Mouse (Mus musculus) mesoderm, embryonic 11.5 days (tissue): Measurements from ENCODE around the gene Morn4.

Source experiments
- DNase-seq: peaks from one replicate; pipeline ENCODE4 v3.0.0-alpha.2; 2012; ENCODE audit warnings: low read depth, low spot score

Gene Morn4

DNA sequence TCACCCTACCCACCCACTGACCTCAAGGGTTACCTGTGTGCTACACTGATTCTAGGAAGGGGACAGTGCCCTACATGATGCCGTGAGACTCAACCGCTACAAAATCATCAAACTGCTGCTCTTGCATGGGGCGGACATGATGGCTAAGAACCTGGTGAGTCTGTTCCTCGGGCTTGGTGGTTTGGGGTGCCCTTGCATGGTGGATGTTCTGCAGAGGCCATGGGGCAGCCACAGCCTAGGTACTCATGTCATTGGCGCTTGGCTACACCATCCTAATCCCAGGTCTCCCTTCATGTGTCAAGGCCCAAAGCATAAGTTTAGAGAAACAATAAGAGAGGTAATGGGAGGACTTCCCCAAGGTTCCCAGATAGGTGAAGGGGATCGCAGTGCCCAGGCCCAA, 42.2 kb downstream of the Morn4 start:
- no peak for DNase-seq

DNA sequence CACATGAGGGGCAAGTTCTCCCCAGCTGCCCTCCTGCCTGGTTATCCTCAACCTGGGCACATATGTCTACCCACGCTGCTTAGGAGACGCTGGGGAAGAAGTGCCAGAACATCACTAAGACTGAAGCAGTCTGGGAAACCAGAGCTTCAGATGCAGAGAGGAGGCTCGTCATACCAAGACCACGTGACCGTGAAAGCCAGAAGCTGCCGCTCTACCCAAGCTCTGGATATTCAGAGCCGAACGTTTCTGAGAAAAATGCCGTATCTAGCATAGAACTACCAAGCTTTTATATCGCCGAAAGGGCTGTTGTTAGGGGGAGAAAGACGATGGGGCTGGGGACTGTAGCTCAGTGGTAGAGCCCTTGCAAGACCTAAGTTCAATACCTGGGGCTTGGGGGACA, 47.8 kb downstream of the Morn4 start:
- no peak for DNase-seq

DNA sequence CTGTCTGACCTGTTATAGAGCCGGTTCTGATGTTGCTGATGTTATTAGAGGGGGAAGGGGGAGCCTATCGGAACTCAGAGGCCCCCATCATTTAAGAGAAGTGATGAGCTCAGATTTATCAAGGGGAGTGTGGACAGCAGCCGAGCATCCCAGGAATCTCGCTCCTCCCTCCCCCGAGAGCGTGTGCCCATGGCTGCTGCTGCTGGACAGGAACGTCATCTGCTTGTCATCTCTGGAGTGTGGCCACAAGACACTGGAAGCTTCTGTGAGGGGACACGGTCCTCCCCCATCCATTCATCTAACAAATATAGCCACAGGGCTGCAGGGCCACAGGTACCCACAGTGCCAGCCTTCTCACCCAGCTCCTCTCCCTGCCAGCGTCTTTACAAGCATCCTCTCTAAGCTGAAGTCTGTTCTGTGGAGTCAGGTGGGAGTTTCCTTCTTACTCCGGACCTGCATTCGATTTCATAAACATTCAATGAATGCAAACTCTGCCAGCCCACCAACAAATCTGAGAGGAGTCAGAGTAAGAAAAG, 48.9 kb downstream of the Morn4 start:
- DNase-seq = no peak

DNA sequence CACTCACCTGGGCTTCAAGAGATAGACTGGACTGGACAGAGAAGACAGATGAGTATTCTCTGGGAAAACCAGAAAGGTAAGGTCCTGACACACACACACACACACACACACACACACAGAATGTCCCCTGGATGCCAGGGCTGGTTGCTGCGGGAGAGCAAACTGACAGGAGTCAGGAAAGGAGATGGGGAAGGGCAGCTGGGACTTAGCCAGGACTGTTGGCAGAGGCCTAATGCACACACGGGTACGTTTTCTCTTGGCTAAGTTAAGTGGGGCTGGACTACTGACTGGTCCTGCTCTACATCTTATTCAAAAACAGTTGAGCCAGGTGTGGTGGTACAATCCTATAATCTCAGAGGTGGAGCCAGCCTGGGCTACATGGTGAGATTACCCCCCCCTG, 49.8 kb downstream of the Morn4 start:
- no peak for DNase-seq

DNA sequence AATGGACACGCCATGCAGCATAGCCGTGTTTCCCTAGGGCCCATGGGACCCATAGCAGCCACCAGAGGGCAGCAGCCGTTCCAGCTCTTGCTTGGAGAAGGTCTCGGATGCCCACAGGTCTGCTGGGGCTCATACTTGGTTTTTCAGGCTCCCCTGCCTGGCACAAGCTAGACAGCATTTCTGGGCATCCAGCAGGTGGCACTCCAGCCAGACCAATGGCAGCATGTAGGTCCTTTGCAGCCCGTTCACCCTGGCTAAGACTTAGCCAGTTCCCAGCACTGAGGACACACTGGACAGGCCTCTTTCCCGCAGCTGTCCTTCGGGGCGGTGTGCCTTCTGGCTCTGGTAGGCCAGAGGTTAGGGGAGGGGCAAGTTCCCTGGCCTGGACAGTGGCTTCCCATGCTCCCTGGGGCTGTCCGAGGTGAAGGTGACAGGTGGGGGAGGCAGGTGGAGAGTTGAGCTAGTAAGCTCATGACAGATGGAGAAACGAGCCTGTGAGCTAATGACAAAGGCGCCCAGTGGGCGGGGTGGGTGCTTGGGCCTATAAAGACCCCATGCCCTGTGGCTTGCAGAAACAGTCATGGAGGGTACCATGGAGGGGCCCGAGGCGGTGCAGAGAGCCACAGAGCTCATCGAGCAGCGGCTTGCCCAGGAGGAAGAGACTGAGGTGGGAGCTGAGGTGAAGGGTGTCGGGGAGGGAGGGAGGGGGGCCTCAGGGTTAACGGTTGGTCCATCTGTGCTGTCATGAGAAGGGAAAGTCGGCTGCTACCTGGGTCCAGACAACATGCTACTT, 50.5 kb downstream of the Morn4 start, which contains the start of gene Ankrd2:
Gene Ankrd2, plus strand, starts transcription at position 545 of the 793 bp plus-strand sequence.
- peak; percentile 83 for DNase-seq

DNA sequence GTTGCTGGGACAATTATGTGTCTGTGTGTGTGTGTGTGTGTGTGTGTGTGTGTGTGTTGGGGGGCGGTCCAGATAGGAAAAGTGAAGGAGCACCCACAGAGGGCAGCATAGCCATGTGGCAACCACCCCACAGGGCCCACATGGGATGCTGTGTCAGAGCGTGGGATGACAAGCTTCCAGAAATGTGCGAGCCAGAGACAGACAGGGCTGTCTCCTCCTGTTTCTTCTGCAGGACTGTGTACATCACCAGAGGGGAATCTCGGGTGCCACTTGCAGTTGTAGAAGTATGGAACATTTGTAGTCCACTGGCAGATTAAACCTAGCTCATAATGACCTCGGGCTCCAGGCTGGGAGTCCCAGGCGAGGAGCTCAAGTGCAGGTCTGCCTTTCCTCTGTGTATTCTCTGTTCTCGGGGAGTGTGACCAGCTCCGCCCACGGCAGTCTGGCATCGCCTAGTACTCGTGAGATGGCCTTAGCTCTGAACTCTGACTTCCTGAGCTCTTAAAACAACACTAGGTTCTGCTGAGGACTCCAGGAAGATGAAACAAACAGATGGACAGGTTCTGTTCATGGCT, 51.2 kb downstream of the Morn4 start:
- no peak for DNase-seq

DNA sequence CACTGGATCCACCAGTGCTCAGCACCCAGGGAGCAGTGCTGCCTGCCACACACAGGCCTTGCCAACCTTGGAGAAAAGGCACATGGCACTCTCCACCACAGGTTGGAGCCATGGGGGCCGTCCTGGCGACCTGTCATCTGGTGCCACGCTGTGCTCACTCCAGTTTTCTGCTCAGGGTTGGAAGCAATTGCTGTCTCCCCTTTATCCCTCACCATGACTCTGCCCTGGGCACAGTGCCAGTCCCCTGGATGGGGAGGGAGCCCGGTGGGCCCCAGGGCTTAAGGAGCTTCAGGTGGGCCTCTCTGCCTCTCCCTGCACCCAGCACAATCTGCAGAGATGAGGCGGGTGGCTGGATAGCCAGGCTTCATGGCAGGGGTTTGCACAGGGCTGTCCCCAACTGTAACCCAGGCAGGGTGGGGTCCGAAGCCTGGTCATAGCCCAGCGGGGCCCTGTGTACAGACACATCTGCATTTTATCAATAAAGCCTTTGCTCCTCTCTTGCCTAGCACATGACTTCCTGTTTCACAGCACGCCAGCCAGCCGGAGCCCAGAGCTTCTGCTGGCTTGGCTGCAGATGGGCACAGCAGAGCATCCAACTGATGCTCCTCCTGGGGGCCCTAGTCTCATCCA, 51.9 kb downstream of the Morn4 start:
- no peak for DNase-seq

DNA sequence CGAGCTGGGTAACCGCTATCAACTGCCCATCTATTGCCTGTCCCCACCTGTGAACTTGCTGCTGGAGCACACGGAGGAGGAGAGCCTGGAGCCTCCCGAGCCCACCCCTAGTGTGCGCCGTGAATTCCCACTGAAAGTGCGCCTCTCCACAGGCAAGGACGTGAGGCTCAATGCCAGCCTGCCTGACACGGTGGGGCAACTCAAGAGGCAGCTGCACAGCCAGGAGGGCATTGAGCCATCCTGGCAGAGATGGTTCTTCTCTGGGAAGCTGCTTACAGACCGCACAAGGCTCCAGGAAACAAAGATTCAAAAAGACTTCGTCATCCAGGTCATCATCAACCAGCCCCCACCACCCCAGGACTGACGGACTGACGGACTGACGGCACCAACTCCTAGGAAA, 52.5 kb downstream of the Morn4 start:
- no peak for DNase-seq

DNA sequence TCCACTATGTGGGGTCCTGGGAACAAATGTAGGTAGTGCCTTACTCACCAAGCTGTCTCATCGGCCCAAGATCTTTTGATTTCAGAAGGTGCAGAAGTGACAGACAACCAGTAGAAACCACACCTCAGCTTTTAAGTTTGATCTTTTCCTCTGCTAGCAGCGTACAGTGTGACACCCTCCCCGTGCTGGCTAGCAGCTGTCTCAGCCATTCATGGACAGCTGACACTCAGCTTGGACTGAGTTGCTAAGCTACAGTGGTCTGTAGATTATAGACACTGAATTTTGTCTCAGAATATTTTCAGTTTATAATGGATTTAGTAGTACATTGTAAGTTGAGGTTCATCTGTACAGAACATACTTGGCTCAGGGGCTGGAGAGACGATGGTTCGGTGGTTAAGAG, 55.0 kb downstream of the Morn4 start:
- no peak for DNase-seq

DNA sequence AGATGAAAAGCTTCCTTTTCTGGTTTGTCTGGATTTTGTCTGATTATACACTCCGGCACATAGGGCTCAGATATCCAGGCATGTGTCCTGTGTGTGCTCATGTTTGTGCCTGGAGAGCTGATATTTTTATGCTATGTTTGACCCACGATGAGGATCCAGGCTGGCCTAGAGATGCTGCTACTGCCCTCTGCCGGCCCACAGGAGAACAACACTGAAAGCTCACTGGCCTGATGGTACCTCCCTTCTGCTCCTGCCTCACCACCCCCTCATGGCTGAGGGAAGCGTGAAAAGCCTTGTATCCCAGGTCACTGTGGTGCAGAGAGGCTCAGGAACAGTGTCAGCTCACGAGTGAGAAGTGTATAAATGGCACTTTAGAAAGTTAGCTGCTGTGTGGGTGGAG, 60.0 kb downstream of the Morn4 start:
- DNase-seq = peak; percentile 84
